Mouse (Mus musculus): Measurements from ENCODE around the gene 0610037L13Rik.

Gene 0610037L13Rik

DNA sequence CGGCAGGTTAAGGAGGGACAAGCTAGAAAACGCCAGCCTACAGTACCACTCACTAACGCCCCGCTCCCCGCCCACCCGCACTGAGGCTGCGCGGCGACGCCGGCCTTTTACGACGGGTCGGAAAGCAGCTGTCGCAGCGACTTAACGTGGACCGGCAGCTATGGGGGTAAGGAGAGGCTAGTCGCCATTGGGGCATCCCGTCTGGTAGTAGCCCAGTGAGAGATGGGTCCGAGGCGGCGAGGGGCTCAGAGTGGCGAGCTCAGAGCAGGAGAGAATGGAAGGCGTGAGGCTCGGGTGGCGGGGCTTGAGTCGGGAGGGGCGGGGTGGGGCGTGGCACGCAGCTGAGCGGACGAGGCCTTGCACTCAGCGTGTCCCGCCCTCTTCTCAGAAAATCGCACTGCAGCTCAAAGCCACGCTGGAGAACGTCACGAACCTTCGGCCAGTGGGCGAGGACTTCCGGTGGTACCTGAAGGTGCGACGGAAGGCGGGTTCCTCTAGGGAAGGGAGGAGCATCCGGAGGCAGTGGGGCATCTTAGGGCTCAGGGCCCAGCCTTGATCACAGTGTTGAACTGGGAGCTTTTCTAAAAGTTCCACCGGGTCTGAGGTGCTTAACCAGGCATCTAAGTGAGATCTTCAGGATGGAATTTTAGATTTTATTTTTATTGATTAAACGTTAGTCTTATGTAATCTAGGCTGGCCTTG lies at the start of gene 0610037L13Rik:
Gene 0610037L13Rik (plus strand): TSS at position 83 of the 702 bp plus-strand sequence.
- peak; percentile 96 for DNase-seq

DNA sequence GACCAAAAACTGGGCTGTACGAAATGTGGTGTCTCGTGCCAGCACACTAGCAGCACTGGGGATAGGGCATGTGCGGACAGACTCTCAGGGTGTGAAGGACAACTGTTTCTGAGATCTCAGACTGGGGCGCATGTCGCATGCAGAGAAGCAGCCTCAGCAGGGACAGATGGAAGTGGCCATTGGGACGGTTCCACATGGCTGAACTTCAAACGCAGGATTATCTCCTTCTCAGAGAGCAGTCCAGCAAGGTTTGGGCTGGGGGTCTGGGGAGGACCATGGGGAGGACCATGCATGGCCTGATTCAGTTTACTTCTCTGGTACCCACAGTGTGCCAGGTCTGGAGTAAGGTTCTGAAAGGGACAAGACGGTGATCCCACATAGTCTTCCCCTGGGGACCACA lies 45.9 kb upstream of the 0610037L13Rik start:
- DNase-seq, result peak; percentile 85

DNA sequence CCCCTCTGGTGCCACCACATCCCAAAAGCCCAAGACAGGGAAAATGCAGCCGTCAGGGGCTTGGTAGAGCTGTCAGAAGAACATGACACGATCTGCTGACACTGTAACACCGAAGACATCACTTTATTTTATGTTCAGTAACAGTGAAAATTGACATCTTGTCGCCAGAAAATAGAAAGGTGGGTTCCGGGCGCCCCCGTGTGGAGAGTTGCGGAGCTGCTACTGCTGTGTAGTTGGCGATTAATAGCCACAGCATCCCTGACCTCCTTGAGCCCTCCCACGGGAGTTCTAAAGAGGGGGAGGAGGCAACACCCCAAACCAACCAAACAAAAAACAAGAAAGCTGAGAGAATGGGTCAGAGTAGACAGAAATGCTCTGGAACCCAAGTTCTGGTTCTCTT lies 44.6 kb upstream of the 0610037L13Rik start:
- DNase-seq, result peak; percentile 87

DNA sequence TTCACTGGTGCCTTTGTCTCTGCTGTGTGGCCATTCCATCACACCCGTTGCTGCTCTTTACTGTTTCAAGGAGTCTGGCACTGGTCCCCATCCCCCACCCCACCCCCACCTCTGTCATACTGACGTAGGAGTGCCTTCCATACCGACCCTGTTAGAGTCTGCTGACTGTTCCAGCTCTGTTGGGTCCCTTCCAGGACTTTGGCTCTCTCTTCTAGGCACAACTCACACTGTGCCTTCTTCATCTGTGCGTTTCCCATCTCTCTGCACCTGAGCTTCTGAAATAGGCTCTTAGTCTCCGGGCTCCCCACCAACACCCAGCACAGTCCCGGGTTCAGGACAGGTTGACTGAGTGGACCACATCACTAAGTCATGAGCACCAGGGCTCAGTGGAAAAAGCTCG lies 42.8 kb upstream of the 0610037L13Rik start:
- DNase-seq, result no peak

DNA sequence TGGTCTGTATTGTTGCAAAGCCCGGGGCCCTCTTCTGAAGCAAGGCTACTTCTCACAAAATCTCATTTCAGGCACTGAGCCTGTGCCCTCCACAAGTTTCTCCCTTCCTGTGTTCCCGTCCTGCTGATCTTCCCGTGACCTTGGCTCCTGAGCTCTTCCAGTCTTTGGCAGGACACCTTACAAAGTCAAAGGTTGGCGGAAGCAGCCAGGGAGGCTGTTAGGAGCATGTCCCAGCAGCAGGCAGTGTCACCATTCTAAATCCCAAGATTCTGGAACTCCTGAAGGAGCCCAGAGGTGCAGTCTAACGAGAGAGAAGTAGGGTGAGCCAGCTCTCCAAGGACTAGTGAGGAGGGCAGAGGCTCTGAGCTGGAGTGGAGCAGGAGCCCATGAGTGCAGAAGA lies 41.1 kb upstream of the 0610037L13Rik start:
- DNase-seq, result no peak

DNA sequence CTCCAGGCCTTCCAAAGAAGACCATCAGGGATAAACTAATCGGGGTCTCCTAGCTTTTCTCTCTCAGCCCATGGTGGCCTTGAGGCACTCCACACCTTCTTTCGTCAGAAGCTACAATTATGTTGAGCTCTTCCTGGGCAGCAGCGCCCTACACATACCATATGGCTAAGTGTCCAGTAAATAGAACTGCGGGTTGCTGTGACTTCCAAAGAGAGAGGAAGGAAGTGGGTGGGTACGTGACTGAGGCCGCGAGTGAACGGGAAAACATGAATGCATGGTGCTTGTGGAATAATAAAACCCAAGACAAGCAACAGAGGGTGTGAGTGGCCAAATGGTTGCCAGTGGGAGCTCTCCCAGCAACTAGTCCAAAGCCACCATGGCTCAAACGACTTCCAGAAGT lies 40.0 kb upstream of the 0610037L13Rik start:
- no peak for DNase-seq

DNA sequence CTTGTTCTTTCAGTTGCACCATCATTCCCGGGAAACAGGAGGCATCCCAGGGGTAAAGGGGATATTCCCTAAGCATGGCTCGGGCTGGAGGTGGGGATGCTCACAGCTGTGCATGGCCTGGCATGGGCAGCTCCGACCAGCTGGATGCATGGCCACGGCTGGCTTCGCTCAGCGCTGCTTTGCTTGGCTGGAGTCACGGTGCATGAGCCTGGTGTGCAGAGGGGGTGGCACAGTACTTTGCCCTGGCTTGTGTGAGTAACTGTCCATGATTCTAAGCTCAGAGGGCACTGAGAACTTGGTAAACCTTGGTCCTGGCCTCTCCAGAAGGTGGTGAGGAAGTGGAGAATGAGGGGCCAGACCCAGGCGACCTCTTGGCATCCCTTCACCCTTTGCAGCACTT lies 39.5 kb upstream of the 0610037L13Rik start:
- DNase-seq, result no peak

DNA sequence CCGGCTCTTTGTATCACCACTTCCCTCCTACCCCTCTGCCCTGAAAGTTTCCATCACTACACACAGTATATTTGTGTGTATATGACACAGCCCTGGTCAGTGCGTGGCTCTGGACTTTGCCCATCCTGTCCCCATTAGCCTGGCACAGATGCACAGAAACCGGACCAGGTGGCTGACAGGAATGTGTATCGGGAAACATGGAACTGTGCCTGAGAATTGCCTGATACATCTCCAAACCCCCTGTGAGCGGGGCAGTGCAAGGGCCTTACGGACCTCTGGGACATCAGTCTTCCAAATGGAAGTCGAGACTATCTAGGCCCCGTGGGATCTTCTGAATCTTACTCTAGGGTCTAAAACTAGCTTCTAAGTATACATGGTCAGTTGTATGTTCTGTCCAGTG lies 36.3 kb upstream of the 0610037L13Rik start:
- DNase-seq, result no peak

DNA sequence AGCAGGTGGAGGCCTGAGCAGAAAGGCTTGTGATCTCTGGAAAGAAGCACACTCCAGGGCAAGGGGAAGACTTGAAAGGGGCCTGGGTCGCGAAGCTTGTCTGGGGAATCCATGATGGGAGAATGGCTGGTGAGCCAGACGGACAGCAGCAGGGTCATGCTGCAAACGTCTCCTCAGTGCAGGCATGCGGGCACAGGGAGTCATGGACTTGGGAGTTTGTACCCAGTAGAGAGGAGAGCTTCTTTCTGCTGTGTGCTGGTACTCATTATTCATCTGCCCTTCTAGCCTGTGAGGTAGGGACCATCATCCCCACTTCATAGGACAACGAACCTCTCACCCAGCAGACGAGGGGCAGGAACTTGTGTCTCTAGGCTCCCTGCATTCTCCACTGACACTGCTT lies 35.8 kb upstream of the 0610037L13Rik start:
- DNase-seq, result no peak

DNA sequence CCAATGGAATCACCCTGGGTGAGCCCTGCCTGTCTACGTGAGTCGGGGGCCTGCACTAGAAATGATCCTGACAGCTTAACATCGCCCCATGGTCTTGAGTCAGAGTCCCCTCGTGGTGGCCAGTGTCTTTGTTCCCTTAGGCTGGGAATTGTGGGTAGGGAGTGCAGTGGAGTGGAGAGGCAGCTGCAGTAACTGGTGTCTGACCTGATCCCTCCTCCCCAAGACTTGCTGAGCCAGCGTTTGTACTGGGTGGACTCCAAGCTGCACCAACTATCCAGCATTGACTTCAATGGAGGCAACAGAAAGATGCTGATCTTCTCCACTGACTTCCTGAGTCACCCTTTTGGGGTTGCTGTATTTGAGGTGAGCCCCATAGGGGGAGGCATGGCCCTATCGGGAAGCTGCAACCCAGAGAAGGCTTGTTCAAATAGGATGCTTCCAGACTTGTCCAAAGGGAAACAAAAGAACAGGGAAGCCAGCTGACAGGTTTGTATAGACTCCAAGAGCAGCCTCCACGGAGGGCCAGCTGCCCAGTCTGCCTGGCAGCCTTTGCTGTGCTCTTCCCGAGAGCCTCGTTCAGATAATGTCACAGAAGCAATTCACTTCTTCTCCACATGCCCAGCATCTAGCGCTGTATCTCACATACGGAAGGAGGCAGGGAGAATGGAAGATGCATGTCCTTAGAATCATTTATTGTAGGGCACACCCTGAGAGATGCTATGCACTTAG lies 32.5 kb upstream of the 0610037L13Rik start:
- DNase-seq, result peak; percentile 56

DNA sequence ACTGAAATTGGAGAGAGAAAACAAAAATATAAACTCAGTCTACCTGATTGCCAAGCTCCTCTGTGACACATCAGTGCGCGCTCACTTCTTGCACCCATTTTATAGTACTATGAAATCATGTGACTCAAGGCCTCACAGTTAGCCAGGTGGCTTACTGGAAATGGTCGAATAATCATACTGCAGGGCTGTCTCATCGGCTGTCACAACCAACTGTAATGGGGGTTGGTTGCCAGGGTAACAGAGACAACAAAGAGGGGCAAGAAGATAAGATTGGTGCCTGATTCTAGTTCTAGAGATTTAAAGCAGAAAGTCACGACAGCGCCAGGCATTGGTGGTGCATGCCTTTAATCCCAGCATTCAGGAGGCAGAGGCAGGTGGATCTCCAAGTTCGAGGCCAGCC lies 30.6 kb upstream of the 0610037L13Rik start:
- no peak for DNase-seq

DNA sequence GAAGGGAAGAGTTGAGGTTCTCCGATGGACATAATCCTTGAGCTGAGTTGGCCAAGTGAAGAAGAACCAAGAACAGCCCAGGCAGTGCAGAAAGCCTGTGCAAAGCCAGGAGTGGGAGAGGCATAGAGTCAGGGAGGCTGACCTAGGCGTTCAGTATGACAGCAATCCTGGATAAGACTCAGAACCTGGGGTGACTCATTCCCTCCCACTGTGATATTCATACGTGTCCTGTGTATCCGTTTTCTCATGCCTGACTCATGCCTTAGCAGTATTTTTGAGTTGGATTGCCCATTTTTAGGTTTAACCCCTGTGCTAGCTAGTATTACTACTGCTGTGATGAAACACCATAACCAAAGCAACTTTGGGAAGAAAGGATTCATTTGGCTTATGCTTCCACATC lies 24.7 kb upstream of the 0610037L13Rik start:
- DNase-seq, result no peak

DNA sequence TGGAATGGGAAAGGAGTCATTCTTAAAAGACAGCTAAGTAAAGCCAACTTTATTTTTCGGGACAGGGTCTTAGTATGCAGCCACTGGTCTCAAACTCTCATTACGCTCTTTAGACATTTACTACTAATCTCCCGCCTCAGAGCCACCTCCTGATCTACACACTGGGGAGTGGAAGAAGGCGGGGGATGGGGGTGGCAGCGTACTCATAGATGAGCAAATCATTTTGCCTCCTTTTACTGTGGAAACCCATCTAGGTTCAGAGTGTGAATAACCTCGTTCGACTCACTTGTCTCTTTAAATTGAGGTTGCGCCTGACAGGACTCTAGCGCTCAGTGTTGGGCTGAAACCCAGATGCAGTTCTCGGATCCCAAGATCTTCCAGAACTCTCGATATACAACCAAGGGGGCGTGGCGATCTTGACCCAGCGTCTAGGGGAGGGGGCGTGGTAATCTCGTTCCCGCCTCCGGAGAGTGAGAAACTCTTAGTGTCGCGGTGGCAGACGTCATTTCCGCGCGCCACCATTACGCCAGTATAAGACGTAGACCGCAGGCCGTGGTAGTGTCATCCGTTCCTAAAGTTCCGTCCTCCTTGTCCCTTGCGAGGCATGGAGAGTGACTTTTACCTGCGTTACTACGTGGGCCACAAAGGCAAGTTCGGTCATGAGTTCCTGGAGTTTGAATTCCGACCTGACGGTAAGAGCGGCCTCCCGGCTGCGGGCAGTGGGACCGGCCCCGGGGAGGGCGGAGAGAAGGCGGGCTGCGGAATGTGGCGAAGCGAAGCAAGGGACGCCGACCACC lies 10.2 kb upstream of the 0610037L13Rik start, which contains the start of gene Magoh:
Gene Magoh (plus strand): TSS at position 502 of the 797 bp plus-strand sequence.
- DNase-seq, result peak; percentile 96

DNA sequence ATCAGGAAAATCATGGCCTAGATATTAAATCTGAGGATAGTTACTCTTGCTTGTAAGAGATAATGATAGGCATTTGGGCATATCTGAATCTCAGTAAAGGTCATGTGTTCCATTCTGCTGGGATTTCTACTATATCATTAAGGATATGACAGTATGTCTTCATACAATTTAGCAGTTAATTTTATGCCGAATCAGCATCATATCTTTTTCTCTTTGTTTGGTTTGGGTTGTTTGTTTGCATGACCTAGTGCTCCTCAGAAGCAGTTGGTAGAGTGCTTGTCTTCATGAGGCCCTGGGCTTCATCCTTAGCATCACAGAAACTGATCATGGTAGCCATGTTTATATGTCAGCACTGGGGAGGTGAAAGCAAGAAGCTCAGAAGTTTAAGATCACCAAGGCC lies 8.0 kb upstream of the 0610037L13Rik start:
- no peak for DNase-seq

DNA sequence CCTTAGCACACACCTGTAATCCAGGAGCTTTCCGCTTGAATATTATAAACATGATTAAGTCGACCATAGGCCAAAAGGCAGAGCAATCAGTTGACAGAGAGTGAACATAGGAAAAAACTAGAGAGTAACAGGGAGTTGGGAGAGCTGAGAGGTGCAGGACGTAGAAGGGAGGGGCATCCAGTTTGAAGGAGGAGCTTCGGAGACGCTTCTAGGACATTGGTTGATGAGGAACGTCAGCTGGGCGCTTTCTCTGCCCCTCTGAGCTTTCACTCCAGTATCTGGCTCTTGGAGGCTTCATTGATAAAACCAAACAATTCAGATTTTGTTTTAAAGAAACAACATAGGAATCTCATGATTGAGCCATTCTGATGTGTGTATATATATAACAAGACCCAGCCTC lies 3.2 kb upstream of the 0610037L13Rik start:
- no peak for DNase-seq

DNA sequence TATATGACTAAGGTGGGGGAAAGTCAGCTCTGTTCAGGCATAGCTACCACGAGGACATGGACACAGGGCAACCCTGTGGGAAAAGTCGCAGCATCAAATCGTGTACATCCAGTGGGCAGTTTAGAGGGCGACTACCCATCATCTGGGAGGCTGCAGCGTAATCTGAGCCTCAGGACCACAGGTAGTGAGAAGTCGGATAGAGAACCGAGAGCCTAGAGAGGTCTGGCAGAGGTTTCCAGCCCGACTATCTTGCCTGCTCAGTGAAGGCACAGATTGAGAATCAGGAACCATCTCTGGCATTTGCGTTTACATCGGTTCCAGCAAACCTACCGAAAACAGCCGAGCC lies 255 bp upstream of the 0610037L13Rik start:
- no peak for DNase-seq

DNA sequence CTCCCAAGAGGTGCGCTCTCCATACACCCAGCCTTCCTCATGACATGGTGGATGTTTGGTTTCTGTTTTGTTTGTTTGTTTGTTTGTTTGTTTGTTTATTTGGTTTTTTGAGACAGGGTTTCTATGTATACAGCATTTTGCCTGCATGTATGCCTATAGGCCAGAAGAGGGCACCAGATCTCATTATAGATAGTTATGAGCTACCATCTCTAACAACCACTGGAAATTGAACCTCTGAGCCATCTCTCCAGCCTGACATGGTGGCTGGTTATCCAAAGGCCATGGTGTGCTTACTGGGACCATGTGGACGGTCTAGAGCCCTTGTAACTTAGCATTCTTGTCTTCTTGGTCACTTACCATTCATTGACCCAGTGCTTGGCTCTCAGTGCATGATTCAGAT lies 3.0 kb downstream of the 0610037L13Rik start:
- DNase-seq, result peak; percentile 49

DNA sequence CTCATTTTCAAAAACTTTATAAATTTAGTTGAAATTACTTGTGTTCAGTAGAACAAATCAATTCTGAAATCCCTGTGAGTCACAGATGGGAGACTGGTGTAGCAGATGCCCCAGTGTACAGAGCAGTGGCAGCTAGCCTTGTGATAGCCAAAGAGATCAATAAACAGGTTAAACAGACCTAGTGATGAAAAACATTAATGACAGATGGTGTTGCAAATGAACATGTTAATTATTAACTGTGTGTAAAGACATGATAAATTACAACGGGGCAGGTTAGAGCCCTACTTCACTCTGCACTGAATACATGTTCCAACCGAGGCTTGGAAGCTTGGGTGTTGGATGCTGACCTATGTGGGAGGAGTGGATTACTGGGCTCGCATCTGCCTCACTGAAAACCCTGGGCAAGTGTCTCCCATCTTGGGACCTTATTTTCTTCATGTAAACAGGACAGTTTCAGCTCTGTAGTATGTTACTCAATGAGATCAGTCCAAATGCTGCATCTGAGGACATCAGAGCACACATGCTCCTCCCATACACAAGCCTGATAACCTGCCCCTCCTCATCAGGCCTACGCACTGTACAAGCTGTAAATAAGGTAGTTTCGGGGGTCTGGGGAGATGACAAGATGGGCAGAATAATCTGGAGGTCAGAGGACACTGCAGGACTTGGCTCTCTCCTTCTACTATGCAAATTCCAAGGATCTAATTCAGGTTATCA lies 9.8 kb downstream of the 0610037L13Rik start:
- DNase-seq, result no peak

DNA sequence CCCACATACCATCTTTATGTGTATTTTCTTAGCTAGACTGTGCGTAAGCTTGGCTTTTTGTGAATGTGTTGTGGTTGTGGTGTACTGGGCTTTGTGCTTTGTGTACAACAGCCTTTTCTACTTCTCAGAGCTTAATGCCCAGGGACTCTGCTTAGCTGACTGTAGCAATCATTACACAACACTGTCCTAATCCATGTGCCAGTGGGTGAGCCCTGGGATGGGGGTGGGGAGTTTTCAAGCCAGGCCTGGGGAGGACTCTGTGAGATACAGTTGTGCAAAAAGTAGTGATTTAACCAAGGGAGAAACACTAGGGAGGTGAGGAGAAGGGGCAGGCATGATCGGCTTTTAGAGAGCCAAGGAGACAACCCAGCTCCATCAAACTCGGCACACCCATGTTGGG lies 10.6 kb downstream of the 0610037L13Rik start:
- DNase-seq, result no peak

DNA sequence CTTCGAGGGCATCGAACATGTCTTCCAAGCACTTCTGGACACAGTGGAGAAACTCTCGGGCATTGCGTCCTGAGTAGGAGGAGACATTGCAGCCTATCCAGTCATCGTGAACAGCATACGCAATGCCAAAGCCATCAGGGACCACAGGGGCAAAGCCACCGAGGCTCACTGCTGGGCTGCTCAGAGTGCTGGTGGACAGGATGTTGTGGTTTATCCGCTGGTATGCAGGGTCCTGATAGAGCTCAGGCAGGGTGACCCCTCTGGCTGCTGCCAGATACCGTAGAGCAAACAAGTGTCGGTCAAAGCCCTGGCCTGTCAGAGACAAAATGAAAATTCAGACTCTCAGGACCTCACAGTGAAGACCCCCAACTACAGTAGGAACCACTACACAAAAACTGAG lies 14.6 kb downstream of the 0610037L13Rik start:
- DNase-seq, result no peak

DNA sequence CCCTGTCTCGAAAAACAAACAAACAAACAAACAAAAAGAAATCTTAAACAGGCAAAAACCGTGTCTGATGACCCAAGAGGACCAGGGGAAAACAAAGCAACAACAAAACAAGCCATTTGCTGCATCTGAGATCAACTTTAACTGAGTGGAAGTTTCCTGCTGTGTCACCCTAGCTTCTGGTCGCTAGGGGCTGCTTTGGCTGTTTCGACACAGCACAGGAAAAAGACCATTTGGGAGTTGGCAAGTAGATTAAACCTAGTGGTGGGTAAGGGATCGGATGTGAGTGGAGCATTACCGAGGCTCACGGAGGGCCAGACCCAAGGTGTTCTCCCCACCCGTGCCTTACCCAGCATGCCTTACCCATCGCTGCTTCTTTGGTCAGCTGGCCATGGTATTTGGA lies 16.9 kb downstream of the 0610037L13Rik start:
- DNase-seq, result no peak

DNA sequence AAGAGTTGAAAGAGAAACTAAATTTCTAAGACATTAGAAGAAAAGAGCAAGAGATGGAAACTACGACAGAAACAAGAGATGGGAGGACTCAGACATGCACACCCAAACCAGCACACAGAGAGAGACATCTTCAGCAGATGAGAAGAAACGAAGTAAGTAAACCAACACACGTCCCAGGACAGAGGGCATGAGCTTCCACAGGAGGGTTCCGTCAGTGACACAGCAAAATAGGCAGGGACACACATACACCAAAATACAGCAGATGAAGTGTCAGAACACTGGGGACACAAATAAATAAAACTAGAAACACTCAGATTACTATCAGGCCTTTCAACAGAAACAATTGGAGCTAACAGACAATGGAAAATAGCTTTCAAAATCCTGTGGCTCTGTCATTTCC lies 20.4 kb downstream of the 0610037L13Rik start:
- no peak for DNase-seq

DNA sequence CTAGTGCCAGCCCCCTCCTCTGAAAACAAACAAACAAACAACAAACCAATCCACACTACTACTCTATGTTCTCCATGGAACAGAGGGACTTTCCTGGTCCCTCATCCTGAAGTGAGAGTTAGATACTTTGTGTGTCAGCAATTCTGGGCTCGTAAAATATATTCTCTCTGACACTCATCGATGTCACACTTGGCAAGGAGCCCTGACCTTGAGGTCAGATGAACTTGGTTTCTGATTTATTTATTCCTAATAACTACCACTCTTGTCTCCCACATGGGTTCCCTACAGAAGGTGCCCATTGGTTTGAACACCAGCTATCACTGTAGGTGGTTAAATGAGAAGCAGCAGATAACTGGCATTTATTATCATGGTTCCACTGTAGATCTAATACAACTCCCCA lies 30.7 kb downstream of the 0610037L13Rik start:
- no peak for DNase-seq
